Mouse (Mus musculus) stomach, embryonic 14.5 days (tissue): Measurements from ENCODE around the gene Bach2. TPM values are rescaled to one million over a fixed set of nuclear protein-coding genes. Genes with fewer than 3 reads are reported as not detected.

ENCODE experiments used
- ATAC-seq: fragments of 200-750 bp; cut with Nextera tagmentation; 2 replicates; pipeline ENCODE4 v1.8.0; 2017; ENCODE audit warnings: low read depth, moderate TSS enrichment; ENCODE audit not compliant: insufficient number of reproducible peaks, insufficient read depth, low FRiP score
- H3K27ac ChIP-seq: fragments of 300-500 bp; sonication (generic); 2 replicates; pipeline ENCODE4 v1.5.1; 2014; ENCODE audit warnings: mild to moderate bottlenecking, low read length, moderate library complexity, mixed read lengths
- H3K27me3 ChIP-seq: fragments of 300-500 bp; sonication (generic); 2 replicates; pipeline ENCODE4 v1.6.1; 2014; ENCODE audit warnings: low read length, control low read depth, mixed read lengths; ENCODE audit not compliant: control insufficient read depth, insufficient read depth
- H3K36me3 ChIP-seq: fragments of 300-500 bp; sonication (generic); 2 replicates; pipeline ENCODE4 v1.6.1; 2014; ENCODE audit warnings: mild to moderate bottlenecking, control low read depth, low read length, moderate library complexity, mixed read lengths; ENCODE audit not compliant: control insufficient read depth, insufficient read depth
- H3K4me1 ChIP-seq: fragments of 300-500 bp; sonication (generic); 2 replicates; pipeline ENCODE4 v1.6.1; 2014; ENCODE audit warnings: low read length, control low read depth, mixed read lengths; ENCODE audit not compliant: control insufficient read depth, insufficient read depth
- H3K4me2 ChIP-seq: fragments of 300-500 bp; sonication (generic); replicated peaks from 2 replicates; pipeline ENCODE4 v1.6.1; 2014; ENCODE audit warnings: low read depth, low read length, control low read depth
- H3K4me3 ChIP-seq: fragments of 300-500 bp; sonication (generic); 2 replicates; pipeline ENCODE4 v1.5.1; 2014; ENCODE audit warnings: low read depth, low read length, control low read depth
- H3K9ac ChIP-seq: fragments of 300-500 bp; sonication (generic); replicated peaks from 2 replicates; pipeline ENCODE4 v1.6.1; 2014; ENCODE audit warnings: low read depth, mild to moderate bottlenecking, control low read depth, low read length, moderate library complexity, mixed read lengths
- H3K9me3 ChIP-seq: fragments of 300-500 bp; sonication (generic); 2 replicates; pipeline ENCODE4 v1.6.1; 2016; ENCODE audit warnings: low read depth, low read length, control low read depth; ENCODE audit not compliant: control insufficient read depth
- WGBS: fragments of 180-500 bp; shearing (Covaris S2); extraction: QIAGEN DNeasy Blood & Tissue Kit; methylation state at CpG from one replicate; pipeline ENCODE4 v1.1.7; 2014; 5-methylcytosine and 5-hydroxymethylcytosine counted together
- polyA plus RNA-seq: library from polyadenylated mRNA; unstranded; fragments of >200 nt; fragmentation: Nextera tagmentation; extraction: Ambion mirVana; gene quantifications from 2 replicates; pipeline ENCODE4 v1.2.1, GENCODE M21; 2014

Bach2 gene
- polyA plus RNA-seq, 1 experiment from 2014 or later, result 8.4 TPM

GRCm38 (mm10) chr4:32434612-32435011 lies 196.0 kb downstream of the Bach2 start:
- 87% methylated on average over 1 of the region's 1 CpGs for WGBS
- Histone ChIP-seq H3K27me3 (no peaks in the 10 kb centered on the region), H3K4me3 (no peak overlapping the region), H3K4me2 (no peak overlapping the region), H3K27ac (no peak overlapping the region), H3K9ac (no peak overlapping the region), H3K9me3 (no peaks in the 10 kb centered on the region), H3K36me3 (no peaks in the 10 kb centered on the region), H3K4me1 (no peaks in the 10 kb centered on the region)
- no peak for ATAC-seq

GRCm38 (mm10) chr4:32439974-32440739 lies 201.6 kb downstream of the Bach2 start:
- H3K27ac ChIP-seq, result no peak overlapping the region
- H3K27me3 ChIP-seq, result no peaks in the 10 kb centered on the region
- no peak overlapping the region for H3K9ac ChIP-seq
- H3K4me1 ChIP-seq, result no peaks in the 10 kb centered on the region
- H3K4me2 ChIP-seq, result no peak overlapping the region
- H3K9me3 ChIP-seq, result no peaks in the 10 kb centered on the region
- no peaks in the 10 kb centered on the region for H3K36me3 ChIP-seq
- no peak overlapping the region for H3K4me3 ChIP-seq
- WGBS, result 82% methylated on average over 11 of the region's 11 CpGs
- ATAC-seq, result no peak

GRCm38 (mm10) chr4:32440740-32441072 lies 202.1 kb downstream of the Bach2 start:
- no peak overlapping the region for H3K4me3 ChIP-seq
- no peak overlapping the region for H3K9ac ChIP-seq
- ATAC-seq, result no peak
- H3K36me3 ChIP-seq, result no peaks in the 10 kb centered on the region
- H3K27ac ChIP-seq, result no peak overlapping the region
- 84% methylated on average over 6 of the region's 6 CpGs for WGBS
- no peaks in the 10 kb centered on the region for H3K9me3 ChIP-seq
- no peaks in the 10 kb centered on the region for H3K27me3 ChIP-seq
- no peak overlapping the region for H3K4me2 ChIP-seq
- no peaks in the 10 kb centered on the region for H3K4me1 ChIP-seq

GRCm38 (mm10) chr4:32444671-32445196 lies 206.1 kb downstream of the Bach2 start:
- Histone ChIP-seq H3K4me1 (no peaks in the 10 kb centered on the region), H3K9me3 (no peaks in the 10 kb centered on the region), H3K27ac (no peak overlapping the region), H3K4me3 (no peak overlapping the region), H3K36me3 (no peaks in the 10 kb centered on the region), H3K27me3 (no peaks in the 10 kb centered on the region), H3K4me2 (no peak overlapping the region), H3K9ac (no peak overlapping the region)
- ATAC-seq, result no peak
- WGBS, result 92% methylated on average over 1 of the region's 1 CpGs

GRCm38 (mm10) chr4:32447850-32448249 lies 209.2 kb downstream of the Bach2 start:
- no peak overlapping the region for H3K9ac ChIP-seq
- no peaks in the 10 kb centered on the region for H3K9me3 ChIP-seq
- no peak overlapping the region for H3K4me2 ChIP-seq
- no peaks in the 10 kb centered on the region for H3K36me3 ChIP-seq
- 93% methylated on average over 3 of the region's 3 CpGs for WGBS
- H3K4me1 ChIP-seq, result no peaks in the 10 kb centered on the region
- no peak overlapping the region for H3K27ac ChIP-seq
- ATAC-seq, result no peak
- H3K4me3 ChIP-seq, result no peak overlapping the region
- H3K27me3 ChIP-seq, result no peaks in the 10 kb centered on the region

GRCm38 (mm10) chr4:32461986-32462385 lies 223.4 kb downstream of the Bach2 start:
- H3K4me3 ChIP-seq, result no peak overlapping the region
- H3K9me3 ChIP-seq, result no peaks in the 10 kb centered on the region
- H3K4me1 ChIP-seq, result no peaks in the 10 kb centered on the region
- no peaks in the 10 kb centered on the region for H3K36me3 ChIP-seq
- no peak for ATAC-seq
- H3K27me3 ChIP-seq, result no peaks in the 10 kb centered on the region
- no peak overlapping the region for H3K4me2 ChIP-seq
- no peak overlapping the region for H3K27ac ChIP-seq
- 88% methylated on average over 7 of the region's 7 CpGs for WGBS
- no peak overlapping the region for H3K9ac ChIP-seq

GRCm38 (mm10) chr4:32463065-32463464 lies 224.5 kb downstream of the Bach2 start:
- H3K9me3 ChIP-seq, result no peaks in the 10 kb centered on the region
- no peaks in the 10 kb centered on the region for H3K36me3 ChIP-seq
- H3K4me3 ChIP-seq, result no peak overlapping the region
- ATAC-seq, result no peak
- H3K4me2 ChIP-seq, result no peak overlapping the region
- H3K9ac ChIP-seq, result no peak overlapping the region
- no peaks in the 10 kb centered on the region for H3K27me3 ChIP-seq
- 85% methylated on average over 6 of the region's 6 CpGs for WGBS
- H3K27ac ChIP-seq, result no peak overlapping the region
- no peaks in the 10 kb centered on the region for H3K4me1 ChIP-seq

- Histone ChIP-seq H3K27me3 (no peaks in the 10 kb centered on the region), H3K4me1 (no peaks in the 10 kb centered on the region), H3K4me3 (no peak overlapping the region), H3K27ac (no peak overlapping the region), H3K9ac (no peak overlapping the region), H3K36me3 (no peaks in the 10 kb centered on the region), H3K9me3 (peaks cover 3% of the 10 kb centered on the region; the same call in 1 of the 2 replicates), H3K4me2 (no peak overlapping the region)
- no peak for ATAC-seq
- WGBS, result 58% methylated on average over 6 of the region's 6 CpGs
These were observed 225.9 kb downstream of the Bach2 start for GRCm38 (mm10) chr4:32464540-32464939.

GRCm38 (mm10) chr4:32466031-32466430 lies 227.4 kb downstream of the Bach2 start:
- no peak overlapping the region for H3K9ac ChIP-seq
- H3K4me3 ChIP-seq, result no peak overlapping the region
- H3K4me1 ChIP-seq, result no peaks in the 10 kb centered on the region
- H3K27ac ChIP-seq, result no peak overlapping the region
- peaks cover 6% of the 10 kb centered on the region; the same call in 1 of the 2 replicates for H3K9me3 ChIP-seq
- 70% methylated on average over 8 of the region's 8 CpGs for WGBS
- H3K27me3 ChIP-seq, result no peaks in the 10 kb centered on the region
- no peak for ATAC-seq
- no peak overlapping the region for H3K4me2 ChIP-seq
- H3K36me3 ChIP-seq, result no peaks in the 10 kb centered on the region
